Mouse (Mus musculus) brown adipose tissue, adult 24 weeks (tissue): ENCODE data around the gene Sbf2. TPM values are rescaled to one million over a fixed set of nuclear protein-coding genes. Genes with fewer than 3 reads are reported as not detected.

Experiments
- H3K27ac ChIP-seq: fragments of 200-500 bp; replicated peaks from 2 replicates; pipeline ENCODE4 v1.5.1; 2012; ENCODE audit warnings: low read depth, mild to moderate bottlenecking, low read length
- H3K4me1 ChIP-seq: fragments of 200-500 bp; 2 replicates; pipeline ENCODE4 v1.6.1; 2012; ENCODE audit warnings: low read length, mixed read lengths; ENCODE audit not compliant: control insufficient read depth, insufficient read depth, insufficient read length
- H3K4me3 ChIP-seq: fragments of 200-500 bp; 2 replicates; pipeline ENCODE4 v1.5.1; 2012; ENCODE audit warnings: low read depth, mild to moderate bottlenecking, low read length, moderate library complexity; ENCODE audit not compliant: insufficient read depth
- polyA plus RNA-seq: library from polyadenylated mRNA; stranded (reverse); fragments of >200 nt; gene quantifications from 2 replicates; pipeline ENCODE4 v1.2.4, GENCODE M21; 2012; ENCODE audit not compliant: missing spikeins, insufficient read depth, insufficient read length

Gene Sbf2
- polyA plus RNA-seq, 1 experiment, result 16.6 TPM

DNA sequence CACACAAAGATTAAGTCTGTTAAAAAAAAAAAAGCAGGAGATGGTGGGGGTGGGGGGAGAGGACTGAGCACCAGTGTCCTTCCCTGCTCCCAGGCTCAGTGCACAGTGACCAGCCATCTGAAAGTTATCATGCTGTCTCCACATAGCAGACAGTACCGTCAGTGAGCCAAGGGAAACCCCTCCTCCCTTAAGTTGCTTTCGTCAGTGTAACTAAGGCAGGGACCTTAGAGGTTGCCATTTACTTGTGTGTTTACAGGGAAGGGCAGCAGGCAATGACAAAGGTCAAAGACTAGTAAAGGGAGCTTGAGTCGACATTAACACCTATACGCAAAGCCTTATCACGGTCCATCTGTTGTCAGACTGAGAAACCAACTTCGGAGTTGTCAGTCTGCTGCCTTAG is 311.8 kb downstream of the Sbf2 start:
- H3K27ac ChIP-seq, result no peak overlapping the region
- no peak overlapping the region for H3K4me3 ChIP-seq
- H3K4me1 ChIP-seq, result 0 out of 2 replicates have a peak, but pooled peaks cover 5% of the 10 kb centered on the region

DNA sequence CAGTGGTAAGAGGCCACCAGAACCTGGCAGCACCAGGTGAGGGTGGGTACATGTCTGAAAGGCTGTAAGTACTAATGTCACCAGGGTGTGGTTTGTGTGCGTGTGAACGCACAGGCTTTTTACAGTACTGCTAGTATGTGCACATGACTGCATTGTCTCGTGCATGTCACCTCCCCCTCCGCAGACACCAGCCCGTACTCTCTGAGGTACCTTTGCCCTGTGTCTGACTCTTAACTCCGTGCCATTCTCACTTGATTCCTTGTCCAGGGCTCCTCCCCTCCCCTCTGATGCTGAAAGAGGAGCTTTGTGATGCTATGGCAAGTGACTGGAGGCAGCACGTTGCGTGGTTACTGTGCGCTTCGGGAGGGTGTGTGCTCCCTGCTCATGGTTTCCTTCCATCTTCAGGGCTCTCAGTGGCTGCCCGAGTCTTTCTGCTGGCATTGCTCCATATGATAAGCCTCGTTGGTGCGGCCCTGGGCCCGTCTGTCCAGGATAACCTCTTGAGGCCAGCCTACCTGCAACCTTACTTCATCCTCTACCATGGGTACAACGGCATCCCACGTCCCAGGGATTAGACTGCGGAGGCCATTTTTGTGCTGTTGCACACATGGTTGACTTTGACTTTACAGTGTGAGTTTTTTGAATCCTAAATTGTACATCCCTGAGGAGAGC is 315.8 kb downstream of the Sbf2 start:
- H3K4me3 ChIP-seq, result no peak overlapping the region
- peaks cover 17% of the 10 kb centered on the region for H3K4me1 ChIP-seq
- no peak overlapping the region for H3K27ac ChIP-seq

- peaks cover 17% of the 10 kb centered on the region for H3K4me1 ChIP-seq
- H3K4me3 ChIP-seq, result no peak overlapping the region
- H3K27ac ChIP-seq, result peak overlapping the region; percentile 15
Observed at GRCm38 (mm10) chr7:110298090-110298489, 316.6 kb downstream of the Sbf2 start.

- H3K4me3 ChIP-seq, result no peak overlapping the region
- H3K4me1 ChIP-seq, result peaks cover 17% of the 10 kb centered on the region
- peak overlapping the region; percentile 83 for H3K27ac ChIP-seq
Observed at GRCm38 (mm10) chr7:110297611-110298010, 317.1 kb downstream of the Sbf2 start.

DNA sequence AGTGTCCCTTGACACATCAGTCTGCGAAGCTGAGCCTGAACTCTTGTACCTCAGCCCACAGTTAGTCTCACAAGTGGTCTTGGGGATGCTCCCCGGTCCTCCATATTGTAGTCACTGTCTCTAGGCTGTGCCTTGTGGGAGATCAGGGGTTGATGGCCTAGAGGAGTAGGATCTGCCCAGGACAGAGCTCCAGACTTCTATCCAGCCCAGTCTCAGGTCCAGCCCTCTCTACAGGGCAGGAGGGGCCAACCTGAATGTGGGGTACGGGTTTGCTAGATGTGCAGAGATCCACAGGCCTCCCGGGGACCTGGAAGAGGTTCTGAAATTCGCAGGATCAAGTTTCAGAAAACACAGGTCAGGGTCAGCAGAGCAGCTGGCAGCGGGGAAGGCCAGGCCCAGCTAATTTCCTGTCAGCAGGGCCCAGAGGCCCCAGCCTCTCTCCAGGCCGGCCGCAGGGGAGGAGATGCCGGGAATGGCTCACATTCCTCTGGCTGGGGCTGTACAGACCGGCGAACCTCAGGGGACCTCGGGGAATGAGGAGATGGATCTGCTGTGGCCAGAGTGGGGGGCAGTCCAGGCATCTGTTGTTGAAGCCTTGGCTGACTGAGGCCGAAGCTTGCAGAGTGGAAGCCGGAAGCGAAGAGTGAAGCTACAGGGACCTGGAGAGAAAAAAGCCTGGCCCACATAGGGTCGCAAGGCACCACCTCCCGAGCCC is 317.7 kb downstream of the Sbf2 start:
- H3K27ac ChIP-seq, result peak overlapping the region; percentile 83
- no peak overlapping the region for H3K4me3 ChIP-seq
- peaks cover 17% of the 10 kb centered on the region for H3K4me1 ChIP-seq

- peaks cover 7% of the 10 kb centered on the region for H3K4me1 ChIP-seq
- no peak overlapping the region for H3K4me3 ChIP-seq
- 0 out of 2 replicates have a peak overlapping the region, but pooled peaks have one; percentile 5 for H3K27ac ChIP-seq
Observed at GRCm38 (mm10) chr7:110289647-110290046, 325.1 kb downstream of the Sbf2 start.

- Histone ChIP-seq H3K4me1 (peaks cover 7% of the 10 kb centered on the region), H3K27ac (peak overlapping the region; percentile 89), H3K4me3 (no peak overlapping the region)
Observed at GRCm38 (mm10) chr7:110288731-110289191, 326.0 kb downstream of the Sbf2 start.

- H3K4me1 ChIP-seq, result peaks cover 7% of the 10 kb centered on the region
- no peak overlapping the region for H3K4me3 ChIP-seq
- H3K27ac ChIP-seq, result no peak overlapping the region; the same call in 1 of the 2 replicates
Observed at GRCm38 (mm10) chr7:110288191-110288604, 326.5 kb downstream of the Sbf2 start.

DNA sequence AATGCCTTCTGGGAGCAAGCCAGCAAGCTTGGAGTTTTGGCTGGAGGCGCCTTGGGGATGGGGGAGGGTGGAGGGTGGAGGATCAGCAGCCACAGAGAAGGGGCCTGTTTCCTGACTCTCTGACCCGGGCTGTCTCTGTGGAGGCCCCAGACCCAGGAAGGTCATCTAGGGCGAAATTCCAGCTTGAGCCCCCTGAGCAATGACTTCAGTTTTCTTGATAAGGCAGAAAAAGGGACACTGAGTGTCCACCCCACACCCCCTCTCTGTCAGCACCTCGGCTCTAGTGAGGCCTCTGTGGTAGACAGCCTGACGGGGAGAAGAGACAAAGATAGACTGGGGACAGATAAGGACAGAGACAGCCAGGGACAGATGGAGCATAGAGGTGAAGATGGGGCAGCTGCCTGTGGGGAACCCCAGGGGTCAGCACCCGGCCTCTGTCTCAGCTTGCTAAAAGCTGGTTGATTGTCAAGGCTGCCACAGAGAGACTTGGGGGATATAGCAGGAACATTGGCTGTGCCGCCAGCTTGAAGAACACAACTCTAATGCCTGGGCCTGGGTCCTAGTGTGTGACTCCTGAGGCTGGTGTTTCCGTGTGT is 327.1 kb downstream of the Sbf2 start:
- Histone ChIP-seq H3K4me3 (no peak overlapping the region), H3K27ac (no peak overlapping the region), H3K4me1 (peaks cover 7% of the 10 kb centered on the region)

GRCm38 (mm10) chr7:110286838-110287475 is 327.8 kb downstream of the Sbf2 start:
- peaks cover 7% of the 10 kb centered on the region for H3K4me1 ChIP-seq
- H3K4me3 ChIP-seq, result no peak overlapping the region
- no peak overlapping the region for H3K27ac ChIP-seq

- Histone ChIP-seq H3K4me3 (no peak overlapping the region), H3K27ac (no peak overlapping the region), H3K4me1 (peaks cover 7% of the 10 kb centered on the region)
Observed at GRCm38 (mm10) chr7:110286198-110286732, 328.5 kb downstream of the Sbf2 start.

GRCm38 (mm10) chr7:110285849-110286151 is 328.9 kb downstream of the Sbf2 start:
- Histone ChIP-seq H3K27ac (no peak overlapping the region), H3K4me3 (no peak overlapping the region), H3K4me1 (peaks cover 7% of the 10 kb centered on the region)

GRCm38 (mm10) chr7:110285076-110285848 is 329.5 kb downstream of the Sbf2 start:
- H3K27ac ChIP-seq, result no peak overlapping the region
- no peak overlapping the region for H3K4me3 ChIP-seq

GRCm38 (mm10) chr7:110283484-110284275 is 331.0 kb downstream of the Sbf2 start:
- Histone ChIP-seq H3K4me1 (peaks cover 5% of the 10 kb centered on the region), H3K4me3 (no peak overlapping the region), H3K27ac (no peak overlapping the region)

More at GRCm38 (mm10) chr7:110285076-110285848, 329.5 kb downstream of the Sbf2 start:
- peaks cover 7% of the 10 kb centered on the region for H3K4me1 ChIP-seq
